Mouse (Mus musculus) CH12.LX (cell line): ENCODE measurements around the gene Oaz3. TPM values are rescaled to one million over a fixed set of nuclear protein-coding genes. Genes with fewer than 3 reads are reported as not detected.

ENCODE experiments used
- DNase-seq: peaks from one replicate; pipeline ENCODE4 v3.0.0-alpha.2; 2013; ENCODE audit errors: extremely low read depth
- H3K27ac ChIP-seq: 2 replicates; pipeline ENCODE4 v1.5.1; 2012; ENCODE audit warnings: low read depth, mild to moderate bottlenecking, control low read depth, moderate library complexity; ENCODE audit not compliant: insufficient read depth
- H3K27me3 ChIP-seq: replicated peaks from 2 replicates; pipeline ENCODE3; 2012; ENCODE audit warnings: inconsistent platforms
- H3K36me3 ChIP-seq, 2 experiments: replicated peaks in 1 of 2; 2 replicates each; pipeline versions ENCODE3 to v1.6.1; 2012; ENCODE audit warnings: inconsistent platforms in 1 of 2, low read length in 1 of 2, mild to moderate bottlenecking in 1 of 2, mixed read lengths in 1 of 2, moderate library complexity in 1 of 2; ENCODE audit not compliant: control insufficient read depth in 1 of 2, insufficient read depth in 1 of 2
- H3K4me1 ChIP-seq, 2 experiments: 2 replicates each; pipeline ENCODE4 v1.6.1; 2012; ENCODE audit warnings: inconsistent platforms in 1 of 2, moderate library complexity in 1 of 2; ENCODE audit not compliant: insufficient read depth in 2 of 2, control insufficient read depth in 1 of 2
- H3K4me2 ChIP-seq: 2 replicates; pipeline ENCODE4 v1.6.1; 2012; ENCODE audit warnings: low read depth, mild to moderate bottlenecking, control low read depth; ENCODE audit not compliant: poor library complexity, insufficient read depth, severe bottlenecking
- H3K4me3 ChIP-seq, 3 experiments: fragments of 150-350 bp in 1 of 3; sonication (generic) in 1 of 3; replicated peaks in 1 of 3; 2 replicates each; pipeline versions ENCODE3 to v1.5.1; 2011 to 2012; ENCODE audit warnings: low read depth in 2 of 3, low read length in 2 of 3, mild to moderate bottlenecking in 2 of 3, moderate library complexity in 2 of 3, control low read depth in 1 of 3, improper control_type of control experiment in 1 of 3, inconsistent platforms in 1 of 3, mixed read lengths in 1 of 3; ENCODE audit not compliant: poor library complexity in 1 of 3
- H3K79me2 ChIP-seq: replicated peaks from 2 replicates; pipeline ENCODE4 v1.6.1; 2012; ENCODE audit warnings: mild to moderate bottlenecking, moderate library complexity; ENCODE audit not compliant: control insufficient read depth, poor library complexity, insufficient read depth, severe bottlenecking; ENCODE audit errors: extremely low read depth
- H3K9ac ChIP-seq: 2 replicates; pipeline ENCODE4 v1.6.1; 2012; ENCODE audit warnings: low read depth, mild to moderate bottlenecking, control low read depth, moderate library complexity; ENCODE audit not compliant: insufficient read depth
- H3K9me3 ChIP-seq: replicated peaks from 2 replicates; pipeline ENCODE3; 2012; ENCODE audit warnings: low read length, inconsistent platforms, mixed read lengths
- MAZ ChIP-seq: IDR thresholded peaks from 2 replicates; pipeline ENCODE4 v1.6.1; 2012; ENCODE audit warnings: low read depth, mild to moderate bottlenecking, inconsistent platforms, low read length, improper control_type of control experiment, moderate library complexity
- POLR2A ChIP-seq: IDR thresholded peaks from 2 replicates; pipeline ENCODE4 v1.6.1; 2011; ENCODE audit warnings: low read depth, mild to moderate bottlenecking, improper control_type of control experiment, low read length
- RAD21 ChIP-seq: IDR thresholded peaks from 2 replicates; pipeline ENCODE4 v1.6.1; 2011; ENCODE audit warnings: low read depth, mild to moderate bottlenecking, low read length, improper control_type of control experiment, moderate library complexity
- SIN3A ChIP-seq: IDR thresholded peaks from 2 replicates; pipeline ENCODE4 v1.6.1; 2012; ENCODE audit warnings: low read length, improper control_type of control experiment, inconsistent platforms
- SMC3 ChIP-seq: IDR thresholded peaks from 2 replicates; pipeline ENCODE4 v1.6.1; 2011; ENCODE audit warnings: low read depth, low read length, improper control_type of control experiment
- UBTF ChIP-seq: IDR thresholded peaks from 2 replicates; pipeline ENCODE4 v1.6.1; 2012; ENCODE audit warnings: low read depth, mild to moderate bottlenecking, inconsistent platforms, low read length, improper control_type of control experiment, moderate library complexity
- USF2 ChIP-seq: conservative IDR thresholded peaks from 2 replicates; pipeline ENCODE4 v1.6.1; 2011; ENCODE audit warnings: low read depth, low read length, improper control_type of control experiment
- ZNF384 ChIP-seq: IDR thresholded peaks from 2 replicates; pipeline ENCODE4 v1.6.1; 2012; ENCODE audit warnings: low read depth, low read length, improper control_type of control experiment, inconsistent platforms
- dilution Hi-C: fragments of 300-500 bp; cut with MboI; formaldehyde crosslinking; loops from 2 replicates; pipeline ENCODE4 v1.14.3; 2020; ENCODE audit warnings: low sequenced_read_pairs; ENCODE audit not compliant: extremely low pct_unique_long_range_greater_than_20kb, extremely low pct_ligation_motif_present
- in situ Hi-C: fragments of 300-500 bp; cut with MboI; formaldehyde crosslinking; loops from 3 replicates; pipeline ENCODE4 v1.14.3; 2019; ENCODE audit warnings: low sequenced_read_pairs, low pct_ligation_motif_present, low pct_unique_long_range_greater_than_20kb, mixed read lengths
- polyA plus RNA-seq: library from polyadenylated mRNA; unstranded; fragments of >175 nt; gene quantifications from 2 replicates; pipeline ENCODE4 v1.2.1, GENCODE M21; 2012; ENCODE audit warnings: low read depth; ENCODE audit not compliant: insufficient read length
- total RNA-seq, 2 experiments: library from RNA; depleted of rRNA; stranded (reverse); fragments of 300-350 nt in 1 of 2; fragments of >200 nt in 1 of 2; gene quantifications; 2 replicates each; pipeline ENCODE4 v1.2.3; 2012 to 2014

The Oaz3 gene
- total RNA-seq (2012; rRNA removed) (0.51 and 0.80 TPM in 2 replicates), total RNA-seq (2014; rRNA removed) (not detected in 2 replicates), polyA plus RNA-seq (0.29 and 0.71 TPM in 2 replicates)

- Histone ChIP-seq H3K4me3 (peak within 1 kb of the TSS; percentile 93 to 98 (median 96)), H3K4me2 (peak within 1 kb of the TSS; percentile 71), H3K4me1 (peaks cover 6 to 14% of the 10 kb centered on the region in 2 experiments; a peak in 3 of 4 replicates), H3K9me3 (peaks cover 7% of the 10 kb centered on the region), H3K79me2 (peaks cover 15% of the 10 kb centered on the region), H3K36me3 (peaks cover 31 to 41% of the 10 kb centered on the region in 2 experiments), H3K9ac (peak within 1 kb of the TSS; percentile 75), H3K27ac (peak within 1 kb of the TSS; percentile 2; the same call in 1 of the 2 replicates), H3K27me3 (peaks cover 1% of the 10 kb centered on the region)
- dilution Hi-C loops = no loop called here
- DNase-seq = no peak
- 0 out of 2 replicates have a peak, but pooled peaks have one; percentile 11 for TF ChIP-seq MAZ
- no peak for TF ChIP-seq SMC3
- in situ Hi-C loops = no loop called here
Measured at GRCm38 (mm10) chr3:94443597-94443964, at the start of gene Oaz3. Oaz3 (minus strand) TSS chr3:94443915.

GRCm38 (mm10) chr3:94487581-94487980 lies 43.9 kb upstream of the Oaz3 start:
- Histone ChIP-seq H3K4me3 (no peak overlapping the region), H3K4me2 (no peak overlapping the region), H3K9me3 (no peaks in the 10 kb centered on the region), H3K36me3 (peaks cover 0 to 25% of the 10 kb centered on the region in 2 experiments), H3K27ac (no peak overlapping the region), H3K9ac (no peak overlapping the region), H3K27me3 (no peaks in the 10 kb centered on the region), H3K79me2 (no peaks in the 10 kb centered on the region), H3K4me1 (peaks cover 4 to 31% of the 10 kb centered on the region in 2 experiments)
- dilution Hi-C loops = no loop called here
- in situ Hi-C loops = no loop called here
- DNase-seq = no peak
- no peak for TF ChIP-seq SIN3A
- no peak for TF ChIP-seq USF2
- no peak for TF ChIP-seq UBTF
- TF ChIP-seq, all 38 proteins: peak for 0

- in situ Hi-C loops (no loop called here), dilution Hi-C loops (no loop called here)
- no peak overlapping the region for H3K4me2 ChIP-seq
- no peak overlapping the region for H3K9ac ChIP-seq
- peaks cover 4 to 39% of the 10 kb centered on the region in 2 experiments for H3K4me1 ChIP-seq
- no peak for DNase-seq
- no peak overlapping the region for H3K27ac ChIP-seq
- peaks cover 0 to 14% of the 10 kb centered on the region in 2 experiments for H3K36me3 ChIP-seq
- TF ChIP-seq RAD21 (no peak), ZNF384 (peak; percentile 30; the same call in 1 of the 2 replicates), POLR2A (no peak)
- no peaks in the 10 kb centered on the region for H3K79me2 ChIP-seq
- no peak overlapping the region for H3K4me3 ChIP-seq
- no peaks in the 10 kb centered on the region for H3K27me3 ChIP-seq
- no peaks in the 10 kb centered on the region for H3K9me3 ChIP-seq
Measured at GRCm38 (mm10) chr3:94485922-94486321, 42.2 kb upstream of the Oaz3 start.
